In genomic region chr6:70810524-70810923, GRCm38 (mm10) we compare ENCODE assay signal across 18 mouse cellular contexts.
"Had no signal": no experiment of that assay in that cellular context is flagged by ENCODE, and none has a peak within 500 bp of the region (broad histone marks: within the 10 kb centered on the region; RNA-seq: fewer than 3 reads in every experiment).

No protein-coding gene starts in this region.

- H3K27me3 ChIP-seq: midbrain, embryonic 12.5 days; neural tube, embryonic 13.5 days; neural tube, embryonic 15.5 days; stomach, embryonic 15.5 days had no signal

- H3K4me2 ChIP-seq: lung, embryonic 14.5 days; midbrain, embryonic 12.5 days; neural tube, embryonic 13.5 days; neural tube, embryonic 15.5 days; stomach, embryonic 15.5 days had no signal

- DNase-seq: lung, adult 18-20 months; lung, embryonic 14.5 days; lung, postnatal 10 days; lung, postnatal 4 days; midbrain, embryonic 14.5 days; right cerebral cortex, postnatal 14 days; thymus, adult 2 months; thymus, postnatal 25 days; thymus, postnatal 4 days had no signal

- H3K36me3 ChIP-seq: midbrain, embryonic 10.5 days; midbrain, embryonic 12.5 days; neural tube, embryonic 13.5 days; neural tube, embryonic 15.5 days; stomach, embryonic 15.5 days had no signal

- H3K4me3 ChIP-seq: megakaryocyte, embryonic 14.5 days; midbrain, embryonic 10.5 days; midbrain, embryonic 12.5 days; myocyte; neural tube, embryonic 13.5 days; neural tube, embryonic 15.5 days; stomach, embryonic 15.5 days had no signal

- H3K27ac ChIP-seq: midbrain, embryonic 10.5 days; midbrain, embryonic 12.5 days; neural tube, embryonic 13.5 days; neural tube, embryonic 15.5 days; stomach, embryonic 15.5 days; stomach, postnatal 0 days had no signal

- H3K9ac ChIP-seq: lung, embryonic 14.5 days; midbrain, embryonic 12.5 days; neural tube, embryonic 13.5 days; neural tube, embryonic 15.5 days; stomach, embryonic 15.5 days had no signal

- ATAC-seq: midbrain, embryonic 16.5 days had no signal

- H3K9me3 ChIP-seq: megakaryocyte, embryonic 14.5 days; midbrain, embryonic 10.5 days; midbrain, embryonic 12.5 days; neural tube, embryonic 13.5 days; neural tube, embryonic 15.5 days; stomach, embryonic 15.5 days had no signal
